Mouse (Mus musculus) c-Kit-negative CD71-positive TER-119-positive erythroid progenitor cells, embryonic 14.5 days (primary cell): ENCODE data around the gene Mmp9.

ENCODE experiments used
- DNase-seq: peaks from one replicate; pipeline ENCODE4 v3.0.0-alpha.2; 2013; ENCODE audit warnings: low read depth, low spot score

Mmp9 gene

DNA sequence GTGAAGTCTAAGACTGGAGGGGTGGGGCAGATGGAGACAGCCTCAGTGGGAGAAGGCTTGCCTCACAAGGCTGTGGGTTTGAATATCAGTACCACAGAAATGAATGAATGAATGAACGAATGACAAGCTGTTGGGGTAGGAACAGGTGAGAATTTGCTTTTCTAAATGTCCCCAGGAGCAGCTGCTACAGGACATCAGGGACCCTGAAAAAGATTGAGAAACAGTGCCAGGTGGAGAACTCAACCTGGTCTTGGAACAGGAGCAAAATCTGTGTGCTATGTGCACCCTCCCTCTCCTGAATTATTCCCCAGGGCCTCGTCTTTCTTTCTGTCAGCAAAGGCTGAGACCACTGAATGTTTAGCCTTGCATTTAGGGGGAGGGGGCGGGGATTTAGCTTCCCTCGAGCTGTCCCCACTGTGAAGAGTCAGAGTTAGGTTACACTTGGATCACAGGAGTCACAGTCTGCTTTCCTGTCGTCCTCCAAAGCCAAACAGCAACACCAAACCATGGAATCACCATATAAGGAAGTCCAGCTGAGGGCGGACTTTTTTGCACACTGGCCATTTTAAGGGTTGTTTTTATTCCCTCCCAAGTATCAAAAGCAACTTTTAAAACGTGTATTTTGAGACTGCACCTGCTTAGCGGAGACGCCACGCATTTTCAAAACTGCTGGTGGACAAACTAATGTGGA lies at the start of gene Mmp9:
Gene Mmp9, plus strand, starts transcription at position 641 of the 691 bp plus-strand sequence.
- no peak for DNase-seq

DNA sequence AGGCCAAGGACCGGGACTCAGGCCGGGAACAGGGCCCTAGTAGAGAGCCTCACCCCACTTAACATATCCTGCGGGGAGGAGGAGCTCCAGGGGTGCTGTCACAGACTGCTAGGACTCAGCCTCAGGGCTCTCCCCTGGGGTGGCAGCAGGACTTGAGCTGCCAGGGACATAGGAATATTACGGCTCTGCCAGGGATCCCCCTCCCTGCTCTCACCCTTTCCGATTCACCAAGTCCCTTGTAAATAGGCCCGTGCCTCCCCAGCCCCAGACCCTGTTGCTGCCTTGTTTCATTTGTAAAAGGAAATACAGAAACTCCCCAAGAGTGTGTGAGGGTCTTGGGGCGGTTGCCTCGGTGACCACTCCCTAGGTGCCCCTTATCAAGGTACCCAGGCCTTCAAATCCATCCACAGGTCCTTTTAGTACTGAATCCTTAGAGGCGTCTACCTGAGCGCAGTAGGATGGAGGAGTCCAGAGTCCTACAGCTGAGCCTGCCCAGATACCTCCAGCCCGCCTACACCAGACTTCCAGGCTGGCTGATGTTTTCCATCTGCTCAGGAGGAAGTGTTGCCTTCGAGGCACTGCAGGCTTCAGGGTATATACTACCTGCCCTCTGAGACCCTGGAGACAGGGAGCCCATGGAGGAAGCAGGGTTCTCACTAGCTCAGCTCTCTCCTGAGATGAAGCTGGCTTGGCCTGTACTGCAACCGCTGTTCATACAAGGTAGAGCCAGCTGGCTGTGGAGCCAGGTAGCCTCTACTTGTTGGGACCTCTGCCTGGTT lies 49.3 kb upstream of the Mmp9 start:
- DNase-seq: no peak

DNA sequence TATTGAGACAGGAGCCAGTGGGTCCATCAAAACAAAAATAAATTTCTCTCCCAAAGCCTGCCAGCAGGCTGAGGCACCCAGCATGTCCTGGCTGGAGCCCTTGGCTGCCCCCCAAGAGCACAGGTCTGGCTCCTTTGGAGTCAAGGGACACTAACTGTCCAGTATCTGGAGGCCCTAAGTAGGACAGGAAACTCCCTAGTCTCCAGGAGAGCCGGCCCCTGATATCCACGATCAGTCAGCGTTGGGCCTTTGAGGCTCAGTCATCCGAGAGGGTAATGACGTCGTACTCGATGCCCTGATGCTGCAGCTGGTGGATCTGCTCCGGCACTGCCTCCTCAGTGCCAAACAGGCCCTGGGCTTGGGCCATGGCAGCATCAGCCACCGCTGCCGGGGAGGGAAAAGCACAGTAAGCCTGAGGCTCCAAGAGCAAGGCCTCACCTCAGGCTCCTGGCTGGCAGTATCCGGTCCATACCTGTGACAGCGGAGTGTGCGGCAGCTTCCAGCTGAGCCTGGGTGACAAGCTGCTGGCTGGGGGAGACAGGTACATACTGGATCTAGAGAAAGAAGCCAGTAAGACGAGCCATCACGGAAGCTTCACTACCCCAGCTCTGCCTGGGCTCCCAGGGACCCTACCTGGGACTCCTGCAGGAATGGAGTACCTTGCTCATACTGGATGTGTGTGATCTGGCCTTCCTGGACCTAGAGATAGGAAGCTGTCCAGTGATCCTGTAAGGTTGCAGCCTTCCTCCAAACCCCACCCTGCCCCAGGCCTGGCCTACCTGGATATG lies 48.5 kb upstream of the Mmp9 start:
- DNase-seq: no peak

DNA sequence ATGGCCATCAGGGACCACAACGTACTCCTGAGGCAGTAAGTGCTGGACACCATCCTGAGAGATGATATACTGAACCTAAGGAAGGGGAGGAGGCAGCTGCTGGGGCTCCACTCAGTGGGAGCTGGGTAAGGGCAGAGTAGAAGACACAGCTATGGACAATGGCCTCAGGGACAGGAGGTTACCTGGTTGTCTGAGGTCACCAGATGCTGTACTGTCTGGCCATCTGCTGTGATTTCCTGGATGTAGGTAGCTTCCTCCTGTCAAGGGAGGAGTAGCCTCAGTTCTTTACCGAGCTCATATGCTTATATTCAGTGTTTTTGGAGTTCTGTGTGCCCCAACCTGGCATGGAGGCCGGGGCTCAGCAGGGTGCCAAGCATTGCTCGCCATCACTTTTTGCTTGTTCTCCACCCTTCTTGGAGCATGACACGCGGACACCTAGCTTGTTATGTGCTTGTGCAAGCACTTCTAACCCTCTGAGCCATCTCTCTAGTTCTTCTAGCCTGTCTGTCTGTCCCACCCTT lies 47.8 kb upstream of the Mmp9 start:
- no peak for DNase-seq

DNA sequence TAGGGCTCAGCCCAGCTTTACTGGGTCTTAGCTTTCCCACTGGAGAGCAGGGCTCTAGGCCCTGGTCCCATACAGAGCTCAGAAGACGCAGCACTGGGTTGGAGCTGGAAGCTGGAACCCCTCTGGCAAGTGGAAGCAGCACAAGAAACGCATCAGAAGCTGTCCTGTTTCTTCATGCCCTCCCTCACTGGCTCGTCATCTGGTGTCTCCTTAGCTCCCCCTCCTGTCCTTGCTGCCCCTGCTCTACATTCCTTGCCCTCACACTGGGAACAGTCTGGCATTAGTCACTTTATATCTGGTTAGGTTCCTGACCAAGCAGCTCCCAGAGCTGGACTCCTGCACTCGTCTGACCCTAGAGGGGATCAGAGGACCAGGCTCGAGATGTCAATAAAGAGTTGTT lies 46.5 kb upstream of the Mmp9 start:
- no peak for DNase-seq

DNA sequence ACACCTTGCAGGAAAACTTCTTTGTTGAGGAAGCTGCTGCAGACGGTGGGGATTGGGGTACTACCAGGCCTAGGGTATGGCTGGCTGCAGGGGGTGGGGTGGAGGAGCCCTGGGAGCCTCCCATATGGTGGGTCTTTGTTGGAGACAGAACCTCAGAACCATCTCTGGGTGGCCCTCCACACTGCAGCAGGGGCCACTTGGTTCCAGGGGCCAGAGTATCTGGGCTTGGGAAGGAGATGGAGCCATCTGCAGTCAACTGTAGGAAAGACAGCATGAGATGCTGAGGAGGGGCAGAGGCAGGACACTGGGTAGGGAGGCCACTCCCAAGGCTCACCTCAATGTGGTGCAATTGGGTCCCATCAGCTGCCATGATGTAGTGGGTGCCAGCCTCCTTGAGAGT lies 45.9 kb upstream of the Mmp9 start:
- no peak for DNase-seq

DNA sequence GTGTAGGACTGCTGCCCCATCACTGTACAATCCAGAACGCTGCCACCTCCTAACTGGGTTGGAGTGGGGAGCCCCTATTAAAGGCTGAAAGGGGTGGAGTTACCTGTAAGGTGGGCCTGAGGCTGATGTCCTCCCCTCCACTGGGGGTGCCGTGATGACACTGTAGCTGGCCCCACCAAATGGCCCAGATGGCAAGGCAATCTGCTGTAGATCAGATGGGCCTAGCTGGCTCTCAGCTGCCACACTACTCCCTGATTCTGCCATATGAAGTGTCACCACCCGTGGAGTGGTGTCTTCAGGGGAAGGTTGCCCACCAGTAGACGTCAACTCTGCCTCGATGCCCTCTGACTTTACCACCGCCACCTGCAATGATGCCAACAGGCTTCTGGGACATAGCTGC lies 44.7 kb upstream of the Mmp9 start:
- no peak for DNase-seq

DNA sequence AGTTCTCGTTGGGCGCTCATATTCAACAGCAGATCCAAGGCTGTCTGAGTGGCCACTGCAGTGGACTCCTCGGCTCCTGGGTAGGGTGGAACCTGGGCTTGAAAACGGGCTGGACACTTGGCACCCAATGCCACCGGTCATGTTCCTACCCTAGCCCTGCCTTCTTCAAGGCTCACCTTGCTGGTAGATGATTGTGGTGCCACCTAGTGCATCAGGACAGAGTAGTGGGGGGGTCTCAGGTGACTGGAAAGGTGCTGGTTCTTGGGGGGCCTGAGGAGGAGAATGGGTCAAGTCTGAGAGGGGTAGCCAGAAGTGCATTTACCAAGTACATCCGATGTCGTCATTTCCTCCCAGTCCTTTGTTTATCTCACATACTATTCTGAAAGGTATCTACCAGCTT lies 42.6 kb upstream of the Mmp9 start:
- no peak for DNase-seq

DNA sequence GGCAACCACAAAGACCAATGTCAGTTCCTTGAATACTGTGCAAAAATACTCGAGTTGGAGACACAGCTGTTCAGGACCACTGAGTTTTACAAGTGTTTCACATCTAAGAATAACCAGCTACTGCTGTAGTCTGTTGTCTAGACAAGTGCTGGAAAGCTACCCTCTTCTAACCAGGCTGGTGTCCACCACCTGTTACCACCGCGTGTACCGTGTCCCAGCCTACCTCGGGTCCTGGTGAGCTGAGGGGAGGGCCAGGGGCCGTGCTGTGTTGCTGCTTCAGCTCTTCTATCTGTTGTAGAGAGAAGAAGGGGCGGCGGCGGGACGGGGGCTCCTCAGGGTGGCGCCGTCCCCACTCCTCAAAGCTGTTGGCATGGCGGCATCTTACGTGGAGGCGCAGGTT lies 41.5 kb upstream of the Mmp9 start:
- DNase-seq: no peak

DNA sequence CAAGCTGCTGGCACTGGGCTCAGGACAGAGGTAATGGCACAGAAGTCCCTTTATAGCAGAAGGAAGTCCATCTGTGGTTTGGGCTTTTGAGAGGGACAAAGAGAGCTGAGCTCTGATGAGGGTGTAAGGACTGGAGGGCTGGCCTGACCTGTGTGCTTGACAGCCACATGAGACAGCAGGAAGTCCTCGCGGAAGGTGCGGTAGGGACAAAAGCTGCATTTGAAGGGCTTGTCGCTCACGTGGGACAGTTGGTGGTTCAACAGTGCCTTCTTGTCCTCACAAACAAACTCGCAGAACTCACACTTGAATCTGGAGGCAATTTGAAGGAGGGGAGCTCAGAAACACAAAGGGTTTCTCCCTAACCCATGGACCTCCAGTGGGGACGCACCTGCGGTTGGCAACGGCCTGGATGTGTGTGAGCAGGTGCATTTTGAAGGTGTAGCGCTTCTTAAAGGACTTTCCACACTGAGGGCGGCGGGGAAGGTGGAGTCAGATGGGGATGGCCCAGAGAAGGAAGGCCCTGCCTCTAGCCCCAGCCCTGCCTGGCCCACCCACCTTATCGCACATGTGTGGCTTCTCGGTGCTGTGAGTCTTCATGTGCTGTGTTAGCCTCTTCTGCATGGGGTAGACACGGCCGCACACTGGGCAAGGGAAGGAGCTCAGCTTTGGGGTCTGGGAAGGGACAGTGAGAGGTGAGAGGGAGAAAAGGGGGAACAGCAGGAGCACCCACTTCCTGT lies 40.7 kb upstream of the Mmp9 start:
- DNase-seq: no peak

DNA sequence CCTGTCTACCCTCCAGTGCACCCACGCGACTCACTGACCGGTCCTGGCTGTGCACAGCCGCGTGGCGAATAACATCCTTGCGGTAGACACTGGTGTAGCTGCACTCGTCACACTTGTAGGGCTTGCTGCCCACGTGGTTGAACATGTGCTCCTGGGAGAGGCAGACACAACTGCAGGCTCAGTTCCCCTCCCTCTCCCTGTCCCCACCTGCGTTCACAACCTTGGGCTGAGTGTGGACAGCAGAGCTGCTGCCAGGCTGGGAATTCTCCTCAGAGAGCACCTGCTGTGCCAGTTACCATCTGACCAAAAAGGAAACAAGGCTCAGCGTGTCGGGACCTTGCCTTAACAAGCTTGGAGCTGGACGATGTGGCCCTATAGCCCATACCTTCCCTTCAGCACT lies 39.2 kb upstream of the Mmp9 start:
- no peak for DNase-seq

DNA sequence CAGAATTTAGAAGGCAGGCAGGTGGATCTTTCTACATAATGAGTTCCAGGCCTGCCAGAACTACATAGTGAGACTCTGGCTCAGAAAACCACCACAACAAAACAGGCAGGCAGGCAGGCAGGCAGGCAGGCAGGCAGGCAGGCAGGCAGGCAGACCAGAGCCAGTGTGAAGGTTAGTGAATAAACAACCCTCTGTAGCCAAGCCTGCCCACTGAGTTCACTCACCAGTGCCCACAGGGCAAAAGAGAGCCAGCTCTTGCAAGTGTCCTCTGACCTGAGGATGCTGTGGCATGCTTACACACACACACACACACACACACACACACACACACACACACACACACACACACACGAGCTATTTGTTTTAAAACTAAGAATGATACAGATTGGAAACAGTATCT lies 37.1 kb upstream of the Mmp9 start:
- no peak for DNase-seq

DNA sequence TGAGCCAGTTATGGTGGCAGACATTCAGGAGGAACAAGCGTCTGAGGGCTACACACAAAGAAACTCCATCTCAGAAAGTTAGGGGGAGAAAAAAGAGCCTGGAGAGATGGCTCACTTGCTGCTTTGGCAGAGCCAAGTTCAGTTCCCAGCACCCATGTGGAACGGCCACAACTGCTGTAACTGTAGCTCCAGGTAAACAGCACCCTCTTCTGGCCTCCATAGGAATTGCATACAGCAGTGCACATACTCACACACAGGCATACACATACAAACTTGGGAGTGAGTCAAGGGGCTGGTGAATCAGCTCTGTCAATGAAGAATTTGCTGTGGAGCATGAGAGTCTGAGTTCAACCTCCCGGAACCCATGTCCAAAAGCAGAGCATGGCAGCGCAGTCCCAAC lies 34.5 kb upstream of the Mmp9 start:
- no peak for DNase-seq

DNA sequence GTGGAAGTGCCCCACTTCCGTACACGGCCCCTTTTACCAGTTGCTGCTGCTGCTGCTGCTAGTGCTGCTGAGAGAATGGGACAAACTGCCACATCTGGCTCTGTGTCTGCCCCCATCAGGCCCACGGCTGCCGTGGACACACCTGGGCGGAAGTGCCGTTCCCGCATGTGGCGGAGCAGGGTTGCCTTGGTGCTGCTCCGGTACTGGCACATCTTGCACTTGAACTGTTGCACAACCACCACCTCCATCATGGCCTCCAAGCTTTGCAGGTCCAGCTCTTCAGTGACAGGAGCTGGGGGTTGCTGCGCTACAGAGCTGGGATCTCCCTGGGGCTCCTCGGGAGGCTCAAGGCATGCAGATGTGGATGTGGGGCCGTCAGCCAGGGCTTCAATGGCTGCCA lies 33.1 kb upstream of the Mmp9 start:
- DNase-seq: no peak

DNA sequence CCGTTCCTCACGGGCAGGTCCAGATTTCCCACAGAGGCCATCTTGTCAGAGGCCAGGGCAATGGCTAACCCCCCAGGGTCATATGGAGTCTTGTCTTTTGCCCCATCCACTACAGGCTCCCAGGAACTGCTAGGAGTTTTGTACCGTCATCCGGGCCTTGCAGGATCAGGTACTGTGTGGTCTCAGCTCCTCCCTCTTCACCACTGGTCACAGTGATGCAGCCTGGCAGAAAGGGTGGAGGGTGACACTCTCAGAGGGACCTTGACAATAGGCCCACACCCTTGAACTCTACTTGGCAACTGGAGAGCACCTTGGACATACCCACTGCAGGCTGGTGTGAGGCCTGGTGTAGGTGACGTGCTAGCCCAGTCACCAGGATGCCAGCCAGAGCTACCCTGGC lies 32.6 kb upstream of the Mmp9 start:
- no peak for DNase-seq

DNA sequence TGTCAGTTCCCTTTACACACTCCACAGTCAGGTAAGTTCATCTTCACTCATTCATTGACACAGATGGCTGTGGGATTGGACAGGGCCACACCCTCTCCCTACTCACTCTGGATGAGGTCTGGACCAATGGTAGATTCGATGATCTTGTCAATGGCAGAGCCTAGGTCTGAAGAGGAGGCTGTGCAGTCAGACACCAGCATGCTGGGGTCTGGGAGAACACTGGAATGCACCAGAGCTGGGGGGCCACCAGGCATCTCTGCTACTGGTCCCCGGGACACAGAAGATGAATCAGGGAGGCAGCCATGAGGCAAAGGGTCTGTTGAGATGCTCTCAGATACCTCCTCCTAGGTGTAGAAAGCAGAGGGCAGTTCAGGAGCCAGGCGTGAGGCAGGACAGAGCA lies 31.5 kb upstream of the Mmp9 start:
- no peak for DNase-seq

DNA sequence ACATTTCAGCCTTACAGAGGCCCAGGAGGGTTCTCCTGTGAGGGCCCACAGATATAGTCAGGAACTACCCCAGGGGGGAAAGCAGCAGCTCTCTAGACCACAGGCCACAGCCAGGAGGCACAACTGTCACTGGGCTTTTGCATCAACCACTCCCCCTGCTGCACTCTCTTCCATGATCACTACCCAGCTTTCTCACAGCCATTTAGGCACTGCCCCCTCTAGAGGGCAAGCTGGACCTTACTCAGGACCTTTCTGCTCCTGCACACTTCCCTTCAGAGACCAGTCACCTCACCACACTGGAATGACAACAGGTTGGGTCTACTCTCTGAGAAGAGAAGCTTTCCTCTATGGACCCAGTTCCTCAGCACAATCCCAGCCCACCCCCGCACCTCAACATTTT lies 31.0 kb upstream of the Mmp9 start:
- peak; percentile 9 for DNase-seq

DNA sequence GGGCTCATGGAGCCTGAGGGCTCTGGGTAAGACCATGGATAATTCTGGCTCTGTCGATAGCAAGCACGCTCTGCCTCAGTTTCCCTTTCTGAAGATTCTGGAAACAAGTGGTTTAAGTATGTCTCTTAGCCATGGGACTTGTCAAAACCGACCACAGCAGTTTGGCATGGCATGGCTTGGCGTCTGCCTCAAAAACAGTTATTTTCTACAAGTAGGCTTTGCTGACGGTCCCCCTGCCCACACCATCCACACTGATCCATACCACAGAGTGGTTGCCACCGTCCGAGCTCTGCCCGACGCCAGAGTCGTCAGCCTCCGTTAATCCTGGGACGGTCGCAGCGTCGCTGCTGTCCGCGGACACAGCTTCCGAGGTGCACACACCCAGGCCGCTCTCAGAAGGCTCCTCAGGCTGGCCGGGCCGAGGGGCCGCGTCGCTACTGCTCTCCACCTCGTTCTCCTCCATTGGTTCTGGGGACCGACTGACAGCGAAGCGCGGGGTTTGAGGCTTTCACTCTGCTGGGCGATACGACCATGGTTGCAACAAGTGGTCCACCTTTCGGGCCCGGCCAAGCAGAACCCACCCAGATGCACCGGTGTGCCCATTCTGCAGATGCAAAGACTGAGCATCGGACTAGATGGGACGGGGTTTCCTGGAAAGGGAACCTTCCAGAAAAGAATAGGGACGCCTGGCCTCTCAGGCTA lies 30.1 kb upstream of the Mmp9 start:
- DNase-seq: peak; percentile 19

DNA sequence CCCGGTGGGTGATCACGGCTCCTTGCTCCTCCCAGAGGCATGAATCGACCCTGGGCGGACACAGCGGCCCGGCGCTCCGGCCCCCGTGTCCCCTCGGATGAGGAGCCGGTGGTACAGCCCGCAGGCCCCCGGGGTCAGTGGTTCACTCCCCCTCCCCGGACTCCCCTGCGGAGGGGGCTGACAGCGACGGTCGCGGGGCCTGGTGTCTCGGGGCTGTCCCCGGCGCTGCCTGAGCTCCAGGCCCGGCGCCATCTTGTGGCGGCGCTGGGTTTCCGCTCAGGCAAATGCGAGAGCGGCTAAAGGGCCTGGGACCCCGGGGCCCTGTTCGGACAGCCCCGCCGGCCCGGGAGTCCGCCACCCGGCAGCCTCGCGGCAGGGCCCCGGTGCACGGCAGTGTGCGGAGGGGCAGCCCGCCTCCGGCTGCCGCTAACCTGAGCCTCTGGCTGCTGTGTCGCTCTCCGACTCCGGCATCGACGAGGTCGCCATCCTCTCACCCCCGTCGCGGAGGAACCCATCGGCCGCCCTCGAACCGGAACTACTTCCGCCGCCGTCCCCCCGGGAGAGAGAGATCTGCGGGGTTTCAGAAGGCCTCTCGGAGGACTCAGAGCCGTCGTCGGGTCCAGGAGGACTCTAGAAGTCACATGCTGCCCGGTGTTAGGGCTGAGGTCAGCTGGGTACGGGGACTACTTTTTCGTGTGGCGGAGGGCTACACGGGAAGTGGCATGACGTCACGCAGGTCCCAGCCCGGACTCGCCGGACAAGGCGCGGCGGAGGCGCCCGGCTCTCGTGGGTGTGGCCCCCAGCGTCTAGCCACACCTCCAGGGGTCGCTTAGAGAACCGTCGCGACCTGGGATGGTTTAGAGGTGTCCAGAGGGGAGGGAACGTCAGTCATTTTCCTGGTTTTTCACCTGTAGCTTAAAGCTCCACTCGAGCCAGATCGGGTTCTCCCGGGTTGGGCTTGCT lies 29.2 kb upstream of the Mmp9 start, which contains the start of gene Zfp335:
Gene Zfp335, minus strand, starts transcription at position 672 of the 963 bp plus-strand sequence.
- peak; percentile 87 for DNase-seq

DNA sequence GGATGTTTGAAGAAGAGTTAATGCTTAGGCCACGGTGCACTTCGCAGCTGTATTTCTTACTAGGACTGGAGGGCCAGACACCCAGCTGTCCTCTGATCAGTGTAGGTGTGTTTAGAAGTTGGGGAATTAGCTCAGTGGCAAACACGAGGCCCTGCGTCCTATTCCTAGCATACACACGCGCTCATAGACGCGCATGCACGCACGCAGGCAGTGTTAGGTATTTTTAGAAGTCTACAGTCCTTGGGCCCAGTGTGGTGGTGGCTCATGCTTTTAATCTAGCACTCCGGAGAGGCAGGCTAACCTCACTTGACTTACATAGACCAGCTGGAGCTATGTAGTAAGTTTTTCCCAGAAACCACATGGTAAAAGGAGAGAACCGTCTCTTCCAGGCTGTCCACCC lies 28.4 kb upstream of the Mmp9 start:
- DNase-seq: no peak
